Mouse (Mus musculus) brain, embryonic 14.5 days (tissue): Measurements from ENCODE around the gene Ctnna2.

Source experiments
- CTCF ChIP-seq: fragments of 200-500 bp; IDR thresholded peaks from 2 replicates; pipeline ENCODE4 v1.5.1; 2012; ENCODE audit warnings: inconsistent platforms, mild to moderate bottlenecking, moderate library complexity, borderline replicate concordance; ENCODE audit not compliant: insufficient read depth, insufficient read length; ENCODE audit errors: extremely low read depth
- POLR2A ChIP-seq: fragments of 200-500 bp; IDR thresholded peaks from 2 replicates; pipeline ENCODE4 v1.6.1; 2012; ENCODE audit warnings: mild to moderate bottlenecking, inconsistent platforms, borderline replicate concordance; ENCODE audit not compliant: poor library complexity, insufficient read depth, insufficient read length, severe bottlenecking; ENCODE audit errors: extremely low read depth

- no peak for TF ChIP-seq CTCF
- no peak for TF ChIP-seq POLR2A
Observed at GRCm38 (mm10) chr6:77209929-77210328, 769.6 kb downstream of the Ctnna2 start.
